Mouse (Mus musculus) ES-Bruce4 (cell line): ENCODE measurements at regions not wholly inside any gene's neighbourhood (a gene's known extent, or its start where the extent isn't known, plus 50 kb on each side); places are given as distances from the start of the nearest gene placed in this dataset.

ENCODE experiments used
- CTCF ChIP-seq: IDR thresholded peaks from one replicate; pipeline ENCODE4 v1.8.1; 2011; ENCODE audit warnings: low read depth, low read length
- EP300 ChIP-seq: IDR thresholded peaks from 2 replicates; pipeline ENCODE4 v1.6.1; 2011; ENCODE audit warnings: low read depth, low read length; ENCODE audit not compliant: insufficient read depth
- POLR2A ChIP-seq: IDR thresholded peaks from one replicate; pipeline ENCODE4 v1.8.1; 2011; ENCODE audit warnings: low read length; ENCODE audit not compliant: insufficient read depth

DNA sequence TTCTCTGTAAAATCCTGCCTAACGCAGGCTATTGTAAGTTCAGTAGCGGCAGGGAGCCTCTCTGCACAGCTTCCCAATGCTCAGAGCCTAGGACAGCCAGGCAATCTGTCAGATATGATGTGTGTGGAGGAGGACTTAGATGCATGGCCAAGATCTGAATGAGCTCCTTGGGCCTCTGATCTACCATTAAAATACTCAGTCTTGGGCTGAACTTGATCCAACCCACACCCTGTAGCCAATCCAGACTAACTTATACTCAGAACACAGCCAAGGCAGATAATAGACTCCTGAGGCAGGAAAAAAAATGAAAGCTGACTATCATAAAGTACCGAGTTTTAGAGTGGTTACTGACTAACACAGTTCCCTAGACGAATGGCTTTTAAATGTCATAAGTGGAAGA, 165.4 kb upstream of the Zfp618 start:
- TF ChIP-seq EP300 (no peak), POLR2A (no peak), CTCF (no peak)
